Mouse (Mus musculus): ENCODE results near the gene Tle1. TPM values are rescaled to one million over a fixed set of nuclear protein-coding genes. Genes with fewer than 3 reads are reported as not detected.

Tle1 gene
- total RNA-seq (2021): 10 to 100 TPM; 20.0 to 22.9 TPM
- long read RNA-seq, experiment 1, transcript Tle1-205 (7 exons, 2,067 nt): major isoform, 18 of 35 reads
- long read RNA-seq, experiment 1, partial matches to known transcripts: 7 of 35 reads
- long read RNA-seq, experiment 1, other reads (novel, unspliced or antisense): 8 of 35 reads
- long read RNA-seq, experiment 2, transcript Tle1-205 (7 exons, 2,067 nt): major isoform, 12 of 41 reads
- long read RNA-seq, experiment 2, partial matches to known transcripts: 10 of 41 reads
- long read RNA-seq, experiment 2, other reads (novel, unspliced or antisense): 18 of 41 reads

- intact Hi-C loops (cut with DNase I): loop anchor here (2.0 to 10.0 kb wide), 2 partner anchors 136 to 232 kb away; no protein-coding TSS in a partner anchor
- H3K4me3 ChIP-seq: peak within 1 kb of the TSS; percentile 84
- peak within 1 kb of the TSS; percentile 94 for H3K27ac ChIP-seq
- TF ChIP-seq CTCF (IDR thresholded peaks at IDR 0.05): no peak
- DNase-seq: peak; percentile 100
These were observed at the start of gene Tle1 for GRCm38 (mm10) chr4:72200559-72201409. Gene Tle1, minus strand, starts transcription at chr4:72200919.

DNA sequence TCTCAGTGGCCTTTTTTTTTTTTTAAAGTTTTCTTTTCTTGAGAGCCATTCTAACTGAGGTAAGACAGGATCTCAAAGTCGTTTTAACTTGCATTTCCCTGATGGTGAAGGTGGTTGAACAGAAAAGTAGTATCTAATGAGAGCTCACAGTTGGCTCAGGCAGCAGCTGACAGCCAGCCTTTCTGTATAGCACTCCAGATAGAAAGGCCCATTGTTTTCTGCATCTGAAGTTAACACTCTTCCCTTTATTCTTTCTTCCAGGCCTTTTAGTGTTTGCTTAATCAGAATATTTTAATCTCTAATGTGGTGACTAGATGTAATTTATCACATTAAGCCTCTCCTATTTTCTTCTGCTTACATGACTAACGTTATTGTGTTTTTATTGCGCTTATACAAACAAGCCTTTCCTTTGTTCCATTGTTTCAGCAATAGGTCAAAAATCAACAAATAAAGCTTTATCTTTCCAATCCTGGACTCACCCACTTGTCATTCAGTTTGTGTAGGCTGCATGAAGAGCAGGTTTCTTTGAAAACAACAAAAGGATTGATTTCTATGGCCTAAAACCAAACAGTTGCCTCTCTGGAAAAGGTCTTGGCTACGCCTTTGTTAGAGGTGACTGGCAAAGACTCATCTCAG lies 33.0 kb upstream of the Tle1 start:
- Histone ChIP-seq H3K4me3 (no peak overlapping the region), H3K27ac (no peak overlapping the region)
- no peak for TF ChIP-seq CTCF (IDR thresholded peaks at IDR 0.05)
- DNase-seq: no peak
- intact Hi-C loops (cut with DNase I): no loop called here

GRCm38 (mm10) chr4:72232206-72232605 lies 31.5 kb upstream of the Tle1 start:
- no peak for TF ChIP-seq CTCF (IDR thresholded peaks at IDR 0.05)
- no peak for DNase-seq
- intact Hi-C loops (cut with DNase I): no loop called here
- H3K4me3 ChIP-seq: no peak overlapping the region
- H3K27ac ChIP-seq: no peak overlapping the region

DNA sequence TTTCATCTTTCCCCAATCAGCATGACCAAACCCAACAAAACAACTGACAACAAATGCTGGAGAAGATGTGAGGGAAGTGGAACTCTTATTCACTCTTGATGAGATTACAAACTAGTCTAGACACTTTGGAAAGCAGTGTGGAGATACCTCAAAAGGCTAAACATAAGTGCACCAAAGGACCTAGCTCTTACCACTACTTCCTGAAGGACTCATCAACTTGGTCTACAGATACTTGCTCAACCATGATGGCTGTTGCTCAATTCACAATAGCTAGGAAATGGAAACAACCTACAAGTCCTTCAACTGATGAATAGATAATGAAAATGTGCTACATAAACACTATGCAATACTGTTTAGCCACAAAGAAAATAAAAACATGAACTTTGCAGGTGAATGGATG lies 30.1 kb upstream of the Tle1 start:
- TF ChIP-seq CTCF (IDR thresholded peaks at IDR 0.05): no peak
- Histone ChIP-seq H3K27ac (no peak overlapping the region), H3K4me3 (no peak overlapping the region)
- DNase-seq: no peak
- intact Hi-C loops (cut with DNase I): no loop called here

DNA sequence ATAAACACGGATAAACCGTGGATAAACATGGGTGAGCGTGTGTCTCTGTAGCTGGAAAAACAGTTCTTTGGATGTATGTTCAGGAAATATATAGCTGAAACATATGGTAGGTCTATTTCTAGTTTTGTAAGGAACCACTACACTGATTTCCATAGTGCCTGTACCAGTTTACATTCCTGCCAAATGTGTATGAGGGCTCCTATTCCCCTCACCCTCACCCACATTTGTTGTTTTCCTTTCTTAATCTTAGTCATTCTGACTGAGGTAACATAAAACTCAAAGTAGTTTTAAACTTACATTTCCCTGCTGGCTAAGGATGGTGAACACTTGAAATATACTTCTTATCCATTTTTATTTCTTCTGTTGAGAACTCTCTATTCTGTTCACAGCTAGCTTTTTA lies 20.9 kb upstream of the Tle1 start:
- Histone ChIP-seq H3K4me3 (no peak overlapping the region), H3K27ac (no peak overlapping the region)
- intact Hi-C loops (cut with DNase I): no loop called here
- no peak for DNase-seq
- no peak for TF ChIP-seq CTCF (IDR thresholded peaks at IDR 0.05)

GRCm38 (mm10) chr4:72204420-72205045 lies 3.8 kb upstream of the Tle1 start:
- TF ChIP-seq CTCF (IDR thresholded peaks at IDR 0.05): no peak
- DNase-seq: no peak
- Histone ChIP-seq H3K4me3 (no peak overlapping the region), H3K27ac (no peak overlapping the region)
- intact Hi-C loops (cut with DNase I): loop anchor here (10.0 kb wide), 1 partner anchor 140 kb away; no protein-coding TSS in a partner anchor

- no peak for TF ChIP-seq CTCF (IDR thresholded peaks at IDR 0.05)
- peak; percentile 55 for DNase-seq
- intact Hi-C loops (cut with DNase I): loop anchor here (2.0 to 10.0 kb wide), 2 partner anchors 137 to 233 kb away; no protein-coding TSS in a partner anchor
- H3K4me3 ChIP-seq: peak overlapping the region; percentile 84
- peak overlapping the region; percentile 94 for H3K27ac ChIP-seq
These were observed 837 bp upstream of the Tle1 start for GRCm38 (mm10) chr4:72201521-72201991.

GRCm38 (mm10) chr4:72199571-72200558 lies 854 bp downstream of the Tle1 start:
- no peak for TF ChIP-seq CTCF (IDR thresholded peaks at IDR 0.05)
- intact Hi-C loops (cut with DNase I): loop anchor here (2.0 to 10.0 kb wide), 3 partner anchors 55 to 231 kb away; no protein-coding TSS in a partner anchor
- DNase-seq: peak; percentile 75
- Histone ChIP-seq H3K4me3 (peak overlapping the region; percentile 84), H3K27ac (peak overlapping the region; percentile 94)

DNA sequence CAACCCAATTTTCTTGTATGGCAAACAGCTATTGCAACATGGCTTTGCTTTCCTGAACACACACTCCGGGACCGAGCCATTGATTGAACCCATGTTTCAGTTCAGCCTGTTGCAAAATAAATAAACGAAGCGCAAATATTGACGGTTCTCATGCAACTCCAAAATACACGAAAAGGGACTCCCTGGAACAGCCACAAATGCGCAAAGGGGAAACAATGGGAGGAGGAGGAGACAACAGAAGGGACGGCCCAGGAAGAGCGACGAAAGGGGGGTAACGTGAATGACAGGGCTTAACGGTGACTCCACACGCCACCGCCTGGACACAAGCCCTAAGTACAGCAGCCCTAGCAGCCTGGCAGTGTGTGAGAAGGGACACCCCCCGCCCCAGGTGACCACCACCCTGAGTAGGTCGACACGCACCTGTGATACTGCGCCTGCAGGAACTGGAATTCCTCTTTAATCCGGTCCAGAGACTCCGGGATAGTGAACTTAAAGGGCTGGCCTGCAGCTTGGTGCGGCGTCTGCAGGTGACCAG lies 1.8 kb downstream of the Tle1 start:
- H3K27ac ChIP-seq: peak overlapping the region; percentile 94
- intact Hi-C loops (cut with DNase I): loop anchor here (2.0 kb wide), 1 partner anchor 54 kb away; no protein-coding TSS in a partner anchor
- H3K4me3 ChIP-seq: peak overlapping the region; percentile 84
- peak; percentile 82 for TF ChIP-seq CTCF (IDR thresholded peaks at IDR 0.05)
- peak; percentile 84 for DNase-seq

- Histone ChIP-seq H3K27ac (peak overlapping the region; percentile 94), H3K4me3 (peak overlapping the region; percentile 84)
- no peak for TF ChIP-seq CTCF (IDR thresholded peaks at IDR 0.05)
- intact Hi-C loops (cut with DNase I): loop anchor here (2.0 kb wide), 1 partner anchor 53 kb away; no protein-coding TSS in a partner anchor
- peak; percentile 43 for DNase-seq
These were observed 2.7 kb downstream of the Tle1 start for GRCm38 (mm10) chr4:72197888-72198605.

Measured in gastrocnemius, adult 2 months (tissue).